Mouse (Mus musculus) embryo, embryonic 9.5 days (tissue): Measurements from ENCODE around the gene Atf2.
"Not testable (repeated sequence)": the region's sequence is repeated elsewhere in the genome, so short reads cannot be mapped to it uniquely, and the experiment has no call there.

ENCODE experiments used
- DNase-seq: peaks from one replicate; pipeline ENCODE4 v3.0.0-alpha.2; 2017; ENCODE audit errors: extremely low spot score

The Atf2 gene

DNA sequence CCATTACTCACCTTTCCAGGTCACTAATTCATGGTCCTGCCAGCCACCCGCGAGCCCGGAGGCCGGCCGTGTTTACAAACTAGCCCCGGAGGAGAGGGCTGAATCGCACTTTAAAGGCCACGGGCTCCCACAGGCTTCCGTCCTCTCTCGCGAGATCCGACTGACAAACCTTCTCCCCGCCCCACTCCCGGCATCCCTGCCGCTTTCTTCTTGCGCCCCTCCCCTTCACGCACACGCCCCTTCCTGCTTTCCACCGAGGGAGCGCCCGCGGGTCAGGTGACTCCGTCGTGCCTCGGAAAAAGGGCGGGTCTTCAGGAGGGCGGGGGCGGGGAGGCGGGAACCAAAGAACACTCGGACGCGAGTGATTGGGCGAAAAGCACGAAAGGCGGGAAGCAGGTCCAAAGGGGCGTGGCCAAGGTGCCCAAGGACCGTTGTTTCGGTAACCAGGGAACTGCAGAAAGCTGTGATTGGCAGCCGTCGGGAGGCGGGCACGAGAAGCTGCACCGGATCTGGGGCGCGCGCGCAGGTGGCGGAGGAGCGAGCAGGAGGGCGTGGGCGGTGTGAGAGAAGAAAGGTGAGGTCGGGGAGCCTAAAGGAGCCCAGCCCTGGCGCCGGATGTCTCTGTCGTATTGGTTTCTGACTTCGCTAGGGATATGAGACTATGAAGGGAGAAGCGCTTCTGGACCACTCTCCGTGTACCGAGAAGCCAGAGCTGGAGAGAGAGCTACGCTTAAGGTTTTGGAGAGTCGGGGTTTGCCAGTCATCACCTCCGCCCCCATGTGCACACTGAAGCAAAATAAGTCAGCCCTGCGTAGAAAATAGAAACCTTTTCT, at the start of gene Atf2:
Gene Atf2, minus strand, starts transcription at position 176 of the 833 bp plus-strand sequence.
- peak; percentile 99 for DNase-seq

DNA sequence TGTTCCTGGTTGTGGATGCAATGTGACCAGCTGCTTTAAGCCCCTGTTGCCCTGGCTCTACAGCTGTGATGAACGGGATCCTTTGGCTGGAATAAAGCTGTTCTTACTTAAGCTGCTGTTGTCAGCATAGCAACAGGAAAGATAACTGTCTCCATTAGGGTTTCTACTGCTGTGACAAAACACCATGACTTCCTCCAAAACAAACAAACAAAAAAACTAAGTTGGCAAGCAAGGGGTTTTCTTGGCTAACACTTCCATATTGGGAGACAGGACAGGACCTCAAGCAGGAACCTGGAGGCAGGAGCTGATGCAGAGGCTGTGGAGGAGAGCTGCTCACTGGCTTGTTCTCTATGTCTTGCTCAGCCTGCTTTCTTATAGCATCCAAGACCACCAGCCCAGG, 48.8 kb upstream of the Atf2 start:
- no peak for DNase-seq

DNA sequence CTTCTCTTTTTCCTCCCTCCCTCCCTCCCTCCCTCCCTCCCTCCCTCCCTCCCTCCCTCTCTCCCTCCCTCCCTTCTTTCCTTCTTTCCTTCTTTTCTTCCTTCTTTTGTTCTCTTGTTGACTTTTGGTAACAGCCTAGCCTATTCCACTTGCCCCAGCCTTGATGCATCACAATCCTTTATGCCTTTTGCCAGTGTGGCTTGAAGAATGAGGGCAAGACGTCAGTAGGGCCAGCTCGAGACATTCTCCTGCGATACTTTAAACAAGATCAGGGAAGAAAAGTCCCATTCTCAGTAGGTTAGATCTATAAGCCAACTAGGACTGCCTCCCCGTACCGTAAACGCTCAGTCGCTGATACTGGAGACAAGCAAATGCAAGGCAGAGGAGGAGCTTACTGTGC, 48.0 kb upstream of the Atf2 start:
- DNase-seq = no peak

DNA sequence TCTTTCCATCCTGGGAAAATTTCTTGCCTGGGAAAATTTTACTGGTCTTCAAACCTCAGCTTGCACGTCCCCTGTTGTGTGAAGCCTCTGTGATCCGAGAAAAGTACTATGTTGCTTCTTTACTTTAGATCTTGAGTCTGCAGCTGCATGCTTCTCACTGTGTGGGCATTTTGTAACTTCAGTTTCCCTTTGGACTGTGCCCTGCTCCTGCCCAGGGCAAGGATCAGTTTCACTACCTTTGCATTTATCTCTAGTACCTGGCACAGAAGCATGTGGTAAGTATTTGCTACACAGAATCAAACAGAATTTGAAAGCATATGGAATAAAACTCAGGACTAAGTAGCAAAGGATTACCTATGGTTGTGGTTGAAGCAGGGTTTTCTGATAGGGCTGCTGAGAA, 46.5 kb upstream of the Atf2 start:
- DNase-seq = no peak

DNA sequence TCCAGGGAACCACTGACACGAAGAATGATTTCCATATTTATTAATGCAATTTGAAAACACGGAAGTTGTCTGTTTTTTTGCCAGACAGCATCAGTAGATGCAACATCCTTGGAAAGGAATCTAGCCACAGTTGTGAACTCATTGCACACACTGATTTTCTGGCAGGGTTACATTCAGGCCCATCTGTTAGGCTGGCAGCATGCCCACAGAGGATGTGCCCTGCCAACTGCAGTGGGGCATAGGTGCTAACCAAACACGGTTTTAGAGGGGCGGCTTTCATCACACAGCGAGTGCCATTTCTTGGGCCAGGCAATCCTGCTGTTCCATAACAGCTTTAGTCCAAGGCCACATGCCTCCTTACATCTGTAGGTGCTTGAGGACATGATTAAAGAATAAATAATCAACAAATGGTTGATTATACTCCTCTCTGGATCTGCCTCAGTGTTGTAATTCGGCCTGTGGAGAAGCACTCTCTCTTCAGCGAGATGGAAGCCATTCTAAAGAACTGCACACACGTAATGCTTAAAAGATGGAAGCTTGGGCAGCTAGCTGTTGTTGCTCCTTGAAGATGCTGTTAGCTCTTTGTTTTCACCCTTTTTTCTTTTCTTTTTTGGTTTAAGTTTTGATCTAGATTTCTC, 40.4 kb upstream of the Atf2 start:
- DNase-seq = no peak

DNA sequence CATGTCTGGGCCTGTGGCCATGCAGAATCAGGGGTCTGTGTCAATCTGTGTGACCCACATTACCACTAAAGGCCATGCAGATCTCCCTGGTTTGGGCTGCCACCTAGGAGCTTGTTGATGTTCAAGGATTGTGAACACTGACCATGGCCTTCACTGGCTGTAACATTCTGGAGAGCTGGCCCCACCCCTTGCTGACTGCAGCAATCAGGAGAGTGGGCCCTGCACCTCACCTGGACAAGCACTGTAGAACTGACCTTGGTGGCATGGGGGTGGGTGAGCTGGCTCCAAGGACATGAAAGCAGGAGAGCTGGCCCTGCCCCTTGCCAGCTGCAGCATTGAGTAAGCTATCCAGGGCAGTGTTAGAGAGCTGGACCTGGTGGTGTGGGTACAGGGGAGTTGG, 35.3 kb upstream of the Atf2 start:
- DNase-seq = no peak

DNA sequence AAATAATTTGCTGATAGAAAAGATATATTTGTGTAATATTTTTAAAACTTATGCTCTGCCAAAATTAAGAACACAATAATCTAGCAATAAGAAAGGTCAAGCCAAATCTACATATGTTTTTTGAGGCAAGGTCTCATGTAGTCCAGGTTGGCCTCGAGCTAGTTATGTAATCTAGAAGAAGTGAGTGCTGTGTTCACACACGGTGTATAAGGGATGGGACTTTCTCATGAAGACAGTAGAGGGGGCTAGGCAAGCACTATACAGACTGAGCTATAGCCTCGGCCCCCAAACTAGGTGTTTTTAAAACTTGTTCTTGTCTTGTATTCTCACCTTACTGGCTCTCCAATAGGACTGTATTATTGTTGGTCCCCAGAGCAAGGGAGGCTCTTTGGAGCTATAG, 33.1 kb upstream of the Atf2 start:
- DNase-seq = no peak

DNA sequence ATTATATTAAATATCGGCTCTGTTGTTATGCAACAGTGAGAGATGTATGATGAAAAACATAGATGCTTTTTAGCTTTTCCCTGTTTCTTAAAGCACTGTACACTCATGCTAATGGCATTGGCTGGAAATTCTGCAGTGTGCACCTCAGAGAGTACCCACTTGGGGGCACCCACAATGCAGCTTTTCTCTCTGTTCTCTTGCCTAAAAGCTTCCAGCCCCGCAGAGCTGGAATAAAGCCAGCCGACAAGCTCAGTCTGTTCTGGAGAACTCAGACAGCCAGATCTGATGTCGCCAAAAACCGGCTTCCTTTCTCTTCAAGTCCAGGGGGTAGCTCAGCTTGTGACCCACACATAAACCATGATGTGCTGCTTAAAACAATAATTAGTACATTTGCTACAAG, 32.6 kb upstream of the Atf2 start:
- peak; percentile 19 for DNase-seq

DNA sequence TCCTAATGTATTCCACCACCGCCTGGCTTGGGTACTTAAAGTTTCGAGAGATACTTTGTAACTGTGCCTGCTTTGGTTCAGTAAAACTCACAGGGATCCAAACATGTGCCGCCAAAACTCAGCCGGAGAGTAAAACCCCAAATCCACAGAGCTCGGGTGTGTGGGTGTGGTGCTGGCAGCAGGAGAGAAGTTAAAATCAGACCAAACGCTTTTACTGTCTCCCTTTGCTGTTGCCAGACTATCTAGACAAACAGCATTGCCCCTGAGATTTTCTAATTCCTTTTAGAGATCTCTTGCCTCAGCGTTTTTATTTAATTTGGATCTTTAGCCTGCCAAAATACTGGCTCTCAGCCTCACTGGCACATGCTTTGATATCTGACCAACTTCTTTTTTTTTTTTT, 27.2 kb upstream of the Atf2 start:
- DNase-seq = no peak

DNA sequence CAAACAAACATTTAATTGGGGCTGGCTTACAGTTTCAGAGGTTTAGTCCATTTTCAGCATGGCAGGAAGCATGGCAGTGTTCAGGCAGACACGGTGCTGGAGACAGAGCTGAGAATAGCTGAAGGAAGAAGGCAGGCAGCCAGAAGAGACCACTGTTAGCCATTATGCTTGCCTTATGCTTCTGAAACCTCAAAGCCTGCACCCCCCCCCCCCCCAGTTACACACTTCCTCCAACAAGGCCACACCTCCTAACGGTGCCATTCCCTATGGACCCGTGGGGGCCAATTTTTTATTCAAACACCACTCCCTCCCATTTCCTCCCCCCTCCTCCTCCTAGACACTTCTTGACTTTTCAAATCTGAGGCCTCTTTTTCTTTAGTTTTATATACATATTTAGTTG, 19.8 kb upstream of the Atf2 start:
- no peak for DNase-seq

DNA sequence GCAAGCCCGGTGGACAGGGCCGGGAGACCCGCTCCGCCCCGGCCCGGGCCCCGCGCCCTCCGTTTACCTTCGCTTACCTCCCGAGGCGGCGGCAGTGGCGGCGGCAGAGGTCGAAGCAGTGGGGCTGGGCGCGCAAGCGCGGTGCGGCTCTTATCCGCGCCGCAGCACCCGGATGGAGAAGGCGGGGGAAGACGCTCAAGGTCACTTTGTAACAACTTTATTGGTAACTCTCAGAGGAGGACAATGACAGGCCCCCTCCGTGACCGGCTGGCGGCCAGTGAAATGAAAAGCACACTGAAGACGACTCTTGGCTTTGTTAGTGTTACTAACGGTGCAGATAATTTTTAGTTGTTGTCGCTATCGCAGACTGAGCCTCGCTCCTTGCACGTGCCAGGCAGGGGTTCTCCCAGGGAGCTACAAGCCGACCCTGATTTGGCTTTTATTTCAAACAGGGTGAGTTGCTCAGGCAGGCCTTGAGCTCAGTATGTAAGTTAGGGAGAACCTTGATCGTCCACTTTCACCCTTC, 18.8 kb upstream of the Atf2 start, which contains the start of gene Atp5g3:
Gene Atp5g3, minus strand, starts transcription at position 152 of the 526 bp plus-strand sequence.
- peak; percentile 92 for DNase-seq

DNA sequence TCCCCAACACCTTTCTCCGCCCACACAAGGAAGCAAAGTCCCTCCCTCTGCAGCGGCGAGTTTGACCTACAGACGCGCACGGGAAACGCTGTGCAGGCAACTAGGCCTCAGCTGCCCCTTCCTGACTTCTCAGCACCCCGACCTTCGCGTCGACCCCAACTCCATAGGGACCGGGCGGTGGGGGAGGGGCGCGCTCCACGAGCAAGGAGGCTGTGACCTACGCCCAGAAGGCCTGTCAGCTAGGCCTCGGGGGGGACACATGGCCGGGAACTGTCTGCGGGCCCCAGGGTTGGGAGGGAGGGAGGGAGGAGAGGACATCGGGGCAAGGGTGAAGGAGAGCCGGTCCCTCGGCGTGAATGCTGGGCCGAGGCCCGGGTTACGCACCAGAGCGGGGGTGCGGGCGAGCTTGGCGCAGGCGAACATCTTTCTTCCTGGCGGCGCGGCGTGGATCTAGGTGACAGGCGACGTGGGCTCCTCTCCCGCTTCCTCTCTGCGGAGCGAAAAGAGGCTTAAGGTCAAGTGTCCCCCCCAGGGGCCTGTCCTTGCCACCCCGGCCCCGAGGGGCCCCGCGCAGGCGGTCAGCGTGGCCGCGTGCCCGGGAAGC, 18.2 kb upstream of the Atf2 start:
- DNase-seq = peak; percentile 63

DNA sequence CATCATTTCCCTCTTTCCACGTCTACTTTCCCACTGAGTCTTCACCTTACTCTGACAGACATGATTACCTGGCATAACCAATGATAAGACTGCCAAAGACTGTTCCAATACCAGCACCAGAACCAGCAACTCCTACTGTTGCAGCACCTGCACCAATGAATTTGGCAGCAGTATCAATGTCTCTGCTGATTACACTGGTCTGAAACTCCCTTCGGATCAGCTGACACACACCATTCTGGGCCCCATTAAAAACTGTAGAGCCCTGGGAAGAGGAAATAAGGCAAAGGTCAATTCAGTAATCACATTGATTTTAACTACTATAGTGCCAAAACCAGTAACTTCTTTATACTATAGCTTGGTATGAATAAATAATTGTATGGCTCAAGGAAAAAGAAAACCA, 16.7 kb upstream of the Atf2 start:
- DNase-seq = no peak

DNA sequence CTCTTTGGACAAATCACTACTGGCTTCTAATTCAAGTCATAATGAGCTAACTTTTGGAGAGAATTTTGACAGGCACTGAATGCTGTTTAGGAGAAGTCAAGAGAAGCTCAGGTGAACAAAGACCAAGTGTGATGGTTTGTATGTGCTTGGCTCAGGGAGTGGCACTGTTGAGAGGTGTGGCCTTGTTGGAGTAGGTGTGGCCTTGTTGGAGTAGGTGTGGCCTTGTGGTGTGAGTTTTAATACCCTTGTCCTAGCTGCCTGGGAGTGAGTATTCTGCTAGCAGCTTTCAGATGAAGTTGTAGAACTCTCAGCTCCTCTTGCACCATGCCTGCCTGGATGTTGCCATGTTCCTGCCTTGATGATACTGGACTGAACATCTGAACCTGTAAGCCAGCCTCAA, 12.2 kb upstream of the Atf2 start:
- DNase-seq = not testable (repeated sequence)

DNA sequence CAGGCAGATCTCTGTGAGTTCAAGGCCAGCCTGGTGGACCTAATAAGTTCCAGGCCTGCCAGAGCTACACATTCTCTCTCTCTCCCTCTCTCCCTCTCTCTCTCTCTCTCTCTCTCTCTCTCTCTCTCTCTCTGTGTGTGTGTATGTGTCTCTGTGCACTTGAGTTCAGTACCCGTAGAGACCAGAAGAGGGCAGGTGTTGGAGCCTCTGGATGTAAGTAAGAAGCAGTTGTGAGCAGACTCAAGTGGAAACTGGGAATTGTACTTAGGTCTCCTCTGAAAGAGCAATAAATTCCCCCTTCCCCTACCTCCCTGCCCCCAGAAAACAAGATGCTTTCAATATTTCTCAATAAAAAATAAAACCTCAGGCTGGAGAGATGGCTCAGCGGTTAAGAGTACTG, 11.1 kb upstream of the Atf2 start:
- no peak for DNase-seq

DNA sequence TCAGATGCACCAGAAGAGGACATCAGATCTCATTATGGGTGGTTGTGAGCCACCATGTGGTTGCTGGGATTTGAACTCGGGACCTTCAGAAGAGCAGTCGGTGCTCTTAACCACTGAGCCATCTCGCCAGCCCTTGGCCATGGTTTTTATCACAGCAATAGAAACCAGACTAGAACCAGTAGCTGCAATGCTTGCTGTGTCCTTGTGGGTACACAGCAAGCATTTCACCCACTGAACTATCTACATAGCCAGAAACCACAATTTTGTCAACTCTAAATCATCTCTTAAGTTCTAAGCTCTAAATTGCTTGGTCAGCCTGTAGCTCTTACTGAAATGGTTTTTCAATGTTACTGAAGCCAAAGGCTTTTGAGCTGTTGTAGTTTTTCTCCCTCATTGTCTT, 9.9 kb upstream of the Atf2 start:
- DNase-seq = not testable (repeated sequence)

DNA sequence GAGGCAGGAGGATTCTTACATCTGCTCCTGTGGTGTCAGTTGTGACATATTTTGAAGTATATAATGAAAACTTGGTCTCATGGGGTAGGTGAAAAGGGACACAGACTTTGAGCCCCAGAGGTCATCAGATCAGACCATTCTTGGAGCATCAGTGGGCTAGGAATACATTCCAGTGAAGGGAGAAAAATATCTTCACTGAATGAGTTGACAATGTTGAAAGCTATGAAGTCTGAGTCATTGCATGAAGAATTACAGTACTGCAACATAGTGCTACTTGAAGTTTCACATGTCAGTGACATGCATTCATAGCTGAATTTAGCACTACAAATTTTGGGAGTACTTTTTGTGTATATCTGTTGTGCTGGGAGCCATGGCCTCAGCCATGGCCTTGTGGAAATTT, 8.7 kb upstream of the Atf2 start:
- no peak for DNase-seq

DNA sequence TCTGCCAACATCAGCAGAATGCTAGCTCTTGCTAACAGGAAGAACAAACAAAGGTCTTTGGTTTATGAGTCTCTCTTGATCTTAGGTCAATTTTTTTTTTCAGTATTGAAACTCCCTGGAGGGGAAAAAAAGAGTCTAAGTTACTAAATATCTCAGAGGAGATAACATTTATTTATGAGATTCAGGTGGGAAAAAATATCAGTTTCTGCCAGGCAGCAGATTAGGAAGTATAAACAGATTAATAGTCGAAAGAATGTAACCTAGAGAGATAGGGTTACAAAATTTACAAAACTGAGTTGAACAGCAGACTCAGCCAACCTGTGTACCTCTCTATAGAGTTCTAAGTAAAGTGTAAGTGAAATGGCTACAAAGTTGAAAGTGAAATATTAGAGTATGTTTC, 7.9 kb upstream of the Atf2 start:
- no peak for DNase-seq

DNA sequence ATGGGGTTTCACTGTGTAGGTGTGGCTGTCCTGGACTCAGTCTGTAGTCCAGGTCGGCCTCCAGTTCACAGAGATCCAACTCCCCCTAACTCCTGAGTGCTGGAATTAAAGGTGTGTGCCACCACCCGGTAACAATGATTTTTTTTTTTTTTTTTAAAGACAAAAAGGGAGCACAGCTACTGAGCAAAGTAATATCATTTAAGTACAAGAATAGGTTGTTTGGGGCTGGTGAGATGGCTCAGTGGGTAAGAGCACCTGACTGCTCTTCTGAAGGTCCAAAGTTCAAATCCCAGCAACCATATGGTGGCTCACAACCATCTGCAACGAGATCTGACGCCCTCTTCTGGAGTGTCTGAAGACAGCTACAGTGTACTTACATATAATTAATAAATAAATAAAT, 4.5 kb upstream of the Atf2 start:
- DNase-seq = not testable (repeated sequence)

DNA sequence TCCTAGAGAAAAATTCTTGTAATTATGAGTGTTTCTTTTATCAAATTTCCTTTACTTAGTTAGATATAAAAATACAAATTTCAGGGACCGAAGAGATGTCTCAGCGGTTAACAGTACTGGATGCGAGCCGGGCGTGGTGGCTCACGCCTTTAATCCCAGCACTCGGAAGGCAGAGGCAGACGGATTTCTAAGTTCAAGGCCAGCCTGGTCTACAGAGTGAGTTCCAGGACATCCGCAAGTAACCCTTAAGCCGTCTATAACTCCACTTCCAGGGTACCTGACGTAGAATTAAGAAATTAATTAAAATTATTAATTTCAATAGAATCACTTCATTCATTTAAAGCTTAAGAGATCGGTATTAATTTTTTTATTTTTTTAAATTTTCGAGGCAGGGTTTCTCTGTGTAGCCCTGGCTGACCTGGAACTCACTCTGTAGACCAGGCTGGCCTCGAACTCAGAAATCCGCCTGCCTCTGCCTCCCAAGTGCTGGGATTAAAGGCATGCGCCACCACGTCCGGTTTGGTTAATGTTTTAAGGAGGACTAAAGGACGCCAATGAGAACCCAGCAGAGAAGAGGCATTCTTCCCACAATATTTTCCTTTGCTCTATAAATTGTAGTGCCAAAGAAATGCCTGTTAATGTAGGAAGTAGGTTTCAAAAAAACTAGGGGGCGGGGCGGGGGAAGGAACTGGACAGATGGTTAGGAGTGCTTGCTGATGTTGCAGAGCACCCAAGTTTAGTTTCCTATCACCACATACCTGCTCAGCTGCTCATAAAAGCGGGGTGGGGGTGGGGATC, 1.2 kb upstream of the Atf2 start:
- no peak for DNase-seq

DNA sequence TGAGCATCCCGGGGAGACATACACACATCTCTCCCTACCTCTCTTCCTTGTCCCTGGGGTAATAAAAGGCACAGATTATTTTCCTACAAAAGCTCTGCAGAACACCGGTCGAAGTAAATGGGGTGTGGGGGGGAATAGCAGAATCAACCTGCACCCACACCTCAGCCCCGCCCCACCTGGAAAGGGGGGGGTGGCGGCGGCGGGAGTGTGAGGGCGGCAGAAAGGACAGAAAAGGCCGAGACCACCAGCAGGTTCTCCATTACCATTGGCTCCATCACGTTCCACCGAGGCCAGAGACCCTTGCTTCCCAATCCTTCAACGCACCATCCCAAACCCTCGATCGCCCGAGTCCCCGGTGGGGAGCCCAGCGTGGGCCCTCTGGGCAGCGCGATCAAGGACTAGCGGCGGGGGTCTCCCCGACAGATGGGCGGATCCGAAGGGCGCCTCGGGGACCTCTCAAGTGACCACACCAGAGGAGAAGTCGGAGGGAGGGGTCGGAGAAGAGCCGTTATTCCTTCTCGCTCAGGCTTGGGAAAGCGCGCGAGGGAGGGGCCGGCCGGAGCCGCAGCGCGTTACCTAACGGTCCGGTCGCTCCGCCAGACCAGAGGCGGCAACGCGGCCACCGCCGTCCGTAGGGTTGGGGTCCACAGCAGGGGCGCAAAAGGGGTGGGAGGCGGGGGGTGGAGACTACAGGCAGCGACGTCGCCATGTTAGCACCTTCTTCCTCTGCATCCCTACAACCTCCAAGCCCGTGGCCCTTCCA, 557 bp downstream of the Atf2 start:
- DNase-seq = no peak
